Mouse (Mus musculus) fat pad, adult 2 months (tissue): ENCODE measurements around the gene Ucma.
"Not testable (repeated sequence)": the region's sequence is repeated elsewhere in the genome, so short reads cannot be mapped to it uniquely, and the experiment has no call there.

Source experiments
- DNase-seq: peaks from one replicate; pipeline ENCODE4 v3.0.0-alpha.2; 2011; ENCODE audit warnings: low read depth, low spot score; ENCODE audit errors: extremely low read depth

The Ucma gene

GRCm38 (mm10) chr2:4975807-4976206, at the start of gene Ucma:
Gene Ucma, plus strand, starts transcription at chr2:4976122.
- no peak for DNase-seq

GRCm38 (mm10) chr2:4927391-4927790, 48.5 kb upstream of the Ucma start:
- no peak for DNase-seq

- no peak for DNase-seq
Observed at GRCm38 (mm10) chr2:4929230-4929629, 46.7 kb upstream of the Ucma start.

- DNase-seq = no peak
Observed at GRCm38 (mm10) chr2:4934516-4934915, 41.4 kb upstream of the Ucma start.

- no peak for DNase-seq
Observed at GRCm38 (mm10) chr2:4937931-4938330, 38.0 kb upstream of the Ucma start.

GRCm38 (mm10) chr2:4940861-4941260, 35.1 kb upstream of the Ucma start:
- no peak for DNase-seq

- not testable (repeated sequence) for DNase-seq
Observed at GRCm38 (mm10) chr2:4949691-4950090, 26.2 kb upstream of the Ucma start.

- DNase-seq = no peak
Observed at GRCm38 (mm10) chr2:4950986-4951385, 24.9 kb upstream of the Ucma start.

- DNase-seq = no peak
Observed at GRCm38 (mm10) chr2:4954216-4954760, 21.6 kb upstream of the Ucma start.

- no peak for DNase-seq
Observed at GRCm38 (mm10) chr2:4958039-4958438, 17.9 kb upstream of the Ucma start.

- no peak for DNase-seq
Observed at GRCm38 (mm10) chr2:4967806-4968205, 8.1 kb upstream of the Ucma start.

GRCm38 (mm10) chr2:4969083-4969482, 6.8 kb upstream of the Ucma start:
- no peak for DNase-seq

GRCm38 (mm10) chr2:4978091-4978490, 2.2 kb downstream of the Ucma start:
- no peak for DNase-seq

- no peak for DNase-seq
Observed at GRCm38 (mm10) chr2:4983987-4984386, 8.1 kb downstream of the Ucma start.

GRCm38 (mm10) chr2:4985000-4985399, 9.1 kb downstream of the Ucma start:
- no peak for DNase-seq

GRCm38 (mm10) chr2:4986798-4987197, 10.9 kb downstream of the Ucma start:
- DNase-seq = peak; percentile 61

- no peak for DNase-seq
Observed at GRCm38 (mm10) chr2:4987388-4988180, 11.7 kb downstream of the Ucma start.

GRCm38 (mm10) chr2:4988826-4989424, 13.0 kb downstream of the Ucma start:
- no peak for DNase-seq

- DNase-seq = no peak
Observed at GRCm38 (mm10) chr2:4993584-4993983, 17.7 kb downstream of the Ucma start.

- no peak for DNase-seq
Observed at GRCm38 (mm10) chr2:4994436-4994835, 18.5 kb downstream of the Ucma start.

- no peak for DNase-seq
Observed at GRCm38 (mm10) chr2:4995646-4996045, 19.7 kb downstream of the Ucma start.

- peak; percentile 21 for DNase-seq
Observed at GRCm38 (mm10) chr2:4996421-4996824, 20.5 kb downstream of the Ucma start.
